Mouse (Mus musculus): ENCODE data around the gene Zranb1. TPM values are rescaled to one million over a fixed set of nuclear protein-coding genes. Genes with fewer than 3 reads are reported as not detected.

Zranb1 gene
- 9.6 and 10.0 TPM in 2 replicates for polyA plus RNA-seq (2015; fragmentation: Nextera tagmentation; extraction: Ambion mirVana)

DNA sequence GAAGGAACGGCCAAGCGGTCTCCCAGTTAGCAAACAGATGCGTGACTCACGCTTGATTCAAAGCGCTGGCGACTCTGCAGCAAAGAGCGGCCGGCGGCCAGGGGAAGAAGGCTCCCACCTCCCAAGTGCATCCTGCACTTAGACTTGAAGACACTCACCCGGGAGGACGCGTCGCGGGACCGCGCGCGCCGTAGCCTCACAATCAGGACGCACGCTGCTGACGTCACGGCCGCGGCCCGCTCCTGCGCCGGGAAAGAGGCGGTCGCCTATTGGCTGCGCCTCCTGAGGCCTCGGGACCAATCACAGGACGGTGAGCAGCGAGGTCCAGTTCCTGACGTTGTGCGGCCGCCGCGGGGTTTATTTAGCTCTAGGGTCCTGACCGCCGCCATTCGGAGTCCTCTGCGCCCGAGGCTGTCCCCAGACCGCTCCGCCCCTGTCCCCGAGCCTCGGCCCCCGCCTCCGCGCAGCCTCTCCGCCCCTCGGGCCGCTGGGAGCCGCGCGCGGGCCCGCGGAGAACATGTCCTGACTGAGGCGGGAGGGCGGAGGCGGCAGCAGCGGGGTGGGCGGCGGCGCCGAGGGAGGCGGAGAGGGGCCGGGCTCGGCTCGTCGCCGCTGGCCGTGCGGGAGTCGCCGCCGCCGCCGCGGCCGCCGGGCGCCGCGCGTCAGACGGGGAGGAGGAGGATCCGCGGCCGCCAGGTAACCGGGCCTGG, at the start of gene Zranb1:
Zranb1 (plus strand) TSS at position 293 of the 710 bp plus-strand sequence.
- H3K36me3 ChIP-seq (ENCODE audit: insufficient read depth, low read length): no peaks in the 10 kb centered on the region
- ATAC-seq (ENCODE audit: low FRiP score, low TSS enrichment): peak; percentile 100
- H3K27me3 ChIP-seq (ENCODE audit: insufficient read depth, low read length): no peaks in the 10 kb centered on the region
- peak within 1 kb of the TSS; percentile 95 for H3K9ac ChIP-seq (replicated peaks; ENCODE audit: low read length)
- H3K9me3 ChIP-seq (ENCODE audit: low read length): no peaks in the 10 kb centered on the region
- peak within 1 kb of the TSS; percentile 81 for H3K4me2 ChIP-seq (replicated peaks; ENCODE audit: low read depth, low read length)
- H3K4me3 ChIP-seq (ENCODE audit: low read length): peak within 1 kb of the TSS; percentile 89
- under 1% methylated on average over 58 of the region's 93 CpGs for WGBS
- peaks cover 10% of the 10 kb centered on the region for H3K4me1 ChIP-seq (ENCODE audit: insufficient read depth, low read length)
- peak within 1 kb of the TSS; percentile 93 for H3K27ac ChIP-seq (ENCODE audit: low read length)

DNA sequence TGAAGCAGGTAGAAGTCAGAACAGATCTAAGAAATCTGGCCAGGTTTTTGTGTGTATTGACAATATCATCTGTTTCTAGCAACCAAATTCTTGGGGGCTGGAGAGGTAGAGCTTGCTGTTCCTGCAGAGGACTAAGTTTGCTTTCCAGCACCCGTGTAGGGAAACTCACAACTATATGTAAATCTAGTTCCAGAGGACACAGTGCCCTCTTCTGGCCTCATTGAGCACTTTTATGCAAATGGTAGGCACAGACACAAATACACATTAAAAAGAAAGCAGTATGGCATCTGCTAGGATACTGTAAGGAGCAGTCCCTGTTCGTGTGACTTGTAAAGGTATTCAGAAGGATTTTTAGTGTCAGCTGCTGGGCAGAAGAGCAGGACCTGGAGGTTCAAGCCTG, 48.6 kb upstream of the Zranb1 start:
- H3K27ac ChIP-seq (ENCODE audit: low read length): no peak overlapping the region
- H3K36me3 ChIP-seq (ENCODE audit: insufficient read depth, low read length): peaks cover 55% of the 10 kb centered on the region
- ATAC-seq (ENCODE audit: low FRiP score, low TSS enrichment): no peak
- H3K4me2 ChIP-seq (replicated peaks; ENCODE audit: low read depth, low read length): no peak overlapping the region
- 72% methylated on average over 2 of the region's 2 CpGs for WGBS
- no peak overlapping the region for H3K9ac ChIP-seq (replicated peaks; ENCODE audit: low read length)
- H3K9me3 ChIP-seq (ENCODE audit: low read length): 0 out of 2 replicates have a peak, but pooled peaks cover 2% of the 10 kb centered on the region
- H3K27me3 ChIP-seq (ENCODE audit: insufficient read depth, low read length): no peaks in the 10 kb centered on the region
- peaks cover 10% of the 10 kb centered on the region for H3K4me1 ChIP-seq (ENCODE audit: insufficient read depth, low read length)
- H3K4me3 ChIP-seq (ENCODE audit: low read length): no peak overlapping the region

DNA sequence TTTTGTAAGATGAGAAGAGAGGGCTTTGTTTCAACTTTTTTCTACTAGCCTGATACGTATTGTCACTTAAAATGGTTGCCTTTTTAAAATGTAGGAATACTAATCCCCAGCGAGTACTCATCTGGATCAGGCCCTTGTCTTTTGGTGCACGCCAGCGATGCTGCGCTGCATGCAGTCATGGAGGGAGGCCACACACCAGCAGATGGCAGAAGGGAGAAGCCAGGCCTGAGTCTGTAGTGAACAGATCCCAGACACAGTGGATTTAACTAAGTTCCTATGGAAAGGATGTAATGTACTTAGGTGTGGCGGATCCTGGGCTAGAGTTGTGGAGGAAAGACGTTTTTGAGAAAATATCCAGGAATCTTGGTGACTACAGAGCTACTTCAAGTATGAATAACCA, 46.9 kb upstream of the Zranb1 start:
- Histone ChIP-seq H3K9ac (replicated peaks; ENCODE audit: low read length) (no peak overlapping the region), H3K36me3 (ENCODE audit: insufficient read depth, low read length) (peaks cover 43% of the 10 kb centered on the region), H3K27ac (ENCODE audit: low read length) (no peak overlapping the region), H3K9me3 (ENCODE audit: low read length) (0 out of 2 replicates have a peak, but pooled peaks cover 2% of the 10 kb centered on the region), H3K4me3 (ENCODE audit: low read length) (no peak overlapping the region), H3K4me1 (ENCODE audit: insufficient read depth, low read length) (peaks cover 10% of the 10 kb centered on the region), H3K4me2 (replicated peaks; ENCODE audit: low read depth, low read length) (no peak overlapping the region), H3K27me3 (ENCODE audit: insufficient read depth, low read length) (no peaks in the 10 kb centered on the region)
- 94% methylated on average over 7 of the region's 7 CpGs for WGBS
- no peak for ATAC-seq (ENCODE audit: low FRiP score, low TSS enrichment)

DNA sequence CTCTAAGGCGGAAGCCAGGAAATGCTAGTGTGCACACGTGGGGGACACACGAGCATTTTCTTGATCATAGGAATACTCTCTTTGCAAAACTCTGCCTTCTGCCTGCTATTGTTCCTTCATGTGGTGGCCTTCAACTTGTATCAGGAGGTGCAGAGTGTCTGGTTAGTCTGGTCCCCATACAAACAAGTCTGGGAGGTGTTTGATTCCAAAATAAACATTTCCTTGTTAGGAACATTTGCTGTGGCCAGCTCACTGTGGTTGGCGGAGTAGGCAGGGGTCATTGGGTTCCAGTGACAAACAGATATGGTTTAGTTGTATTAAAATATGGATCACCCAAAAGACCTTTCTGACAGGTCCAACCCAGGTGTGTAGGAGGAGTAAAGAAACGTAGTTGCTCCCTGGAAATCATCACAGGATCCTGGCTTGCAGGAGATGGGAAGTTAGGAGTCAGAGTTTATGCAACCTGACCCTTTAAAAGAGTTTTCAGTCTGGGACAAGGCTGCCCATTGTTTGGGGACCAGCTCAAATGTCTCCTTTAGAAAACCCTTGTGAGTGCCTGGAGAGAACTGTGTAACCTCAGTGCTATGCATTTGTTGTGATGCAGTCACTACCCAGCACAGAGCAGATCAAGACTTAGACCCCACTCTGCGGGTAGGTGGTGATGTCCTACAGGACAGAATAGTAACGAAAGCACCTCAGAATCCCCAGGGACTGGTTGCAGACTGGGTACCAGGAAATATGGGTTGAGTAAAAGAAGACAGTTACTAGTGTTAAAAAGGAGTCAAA, 43.7 kb upstream of the Zranb1 start:
- no peak overlapping the region for H3K4me3 ChIP-seq (ENCODE audit: low read length)
- peaks cover 20% of the 10 kb centered on the region for H3K36me3 ChIP-seq (ENCODE audit: insufficient read depth, low read length)
- H3K27ac ChIP-seq (ENCODE audit: low read length): peak overlapping the region; percentile 59
- H3K9ac ChIP-seq (replicated peaks; ENCODE audit: low read length): no peak overlapping the region
- H3K27me3 ChIP-seq (ENCODE audit: insufficient read depth, low read length): no peaks in the 10 kb centered on the region
- WGBS: 29% methylated on average over 7 of the region's 7 CpGs
- H3K4me1 ChIP-seq (ENCODE audit: insufficient read depth, low read length): peaks cover 10% of the 10 kb centered on the region
- H3K4me2 ChIP-seq (replicated peaks; ENCODE audit: low read depth, low read length): no peak overlapping the region
- H3K9me3 ChIP-seq (ENCODE audit: low read length): 0 out of 2 replicates have a peak, but pooled peaks cover 1% of the 10 kb centered on the region
- ATAC-seq (ENCODE audit: low FRiP score, low TSS enrichment): peak; percentile 63; the same call in 1 of the 2 replicates

DNA sequence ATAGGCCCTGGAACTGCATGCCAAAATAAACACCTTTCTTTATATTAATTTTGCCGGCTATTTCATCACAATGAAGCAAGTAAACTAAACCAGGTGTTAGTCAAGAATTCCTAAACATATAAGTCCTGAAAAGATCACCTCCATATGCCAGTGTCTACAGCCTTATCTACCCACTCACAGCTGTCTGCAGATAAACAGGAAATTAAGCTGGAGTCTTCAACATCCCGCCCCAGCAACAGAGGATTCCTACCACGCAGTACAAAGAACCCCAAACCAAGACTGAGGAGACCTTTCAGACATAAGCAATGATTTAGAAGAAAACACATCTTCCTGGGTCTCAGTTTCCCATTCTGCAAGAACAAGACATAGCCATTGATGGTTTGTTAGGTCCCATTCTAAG, 42.9 kb upstream of the Zranb1 start:
- WGBS: 70% methylated on average over 3 of the region's 3 CpGs
- Histone ChIP-seq H3K36me3 (ENCODE audit: insufficient read depth, low read length) (peaks cover 16% of the 10 kb centered on the region), H3K27me3 (ENCODE audit: insufficient read depth, low read length) (no peaks in the 10 kb centered on the region), H3K9me3 (ENCODE audit: low read length) (no peaks in the 10 kb centered on the region), H3K4me3 (ENCODE audit: low read length) (no peak overlapping the region), H3K27ac (ENCODE audit: low read length) (no peak overlapping the region), H3K4me1 (ENCODE audit: insufficient read depth, low read length) (peaks cover 10% of the 10 kb centered on the region), H3K9ac (replicated peaks; ENCODE audit: low read length) (no peak overlapping the region), H3K4me2 (replicated peaks; ENCODE audit: low read depth, low read length) (no peak overlapping the region)
- ATAC-seq (ENCODE audit: low FRiP score, low TSS enrichment): no peak

DNA sequence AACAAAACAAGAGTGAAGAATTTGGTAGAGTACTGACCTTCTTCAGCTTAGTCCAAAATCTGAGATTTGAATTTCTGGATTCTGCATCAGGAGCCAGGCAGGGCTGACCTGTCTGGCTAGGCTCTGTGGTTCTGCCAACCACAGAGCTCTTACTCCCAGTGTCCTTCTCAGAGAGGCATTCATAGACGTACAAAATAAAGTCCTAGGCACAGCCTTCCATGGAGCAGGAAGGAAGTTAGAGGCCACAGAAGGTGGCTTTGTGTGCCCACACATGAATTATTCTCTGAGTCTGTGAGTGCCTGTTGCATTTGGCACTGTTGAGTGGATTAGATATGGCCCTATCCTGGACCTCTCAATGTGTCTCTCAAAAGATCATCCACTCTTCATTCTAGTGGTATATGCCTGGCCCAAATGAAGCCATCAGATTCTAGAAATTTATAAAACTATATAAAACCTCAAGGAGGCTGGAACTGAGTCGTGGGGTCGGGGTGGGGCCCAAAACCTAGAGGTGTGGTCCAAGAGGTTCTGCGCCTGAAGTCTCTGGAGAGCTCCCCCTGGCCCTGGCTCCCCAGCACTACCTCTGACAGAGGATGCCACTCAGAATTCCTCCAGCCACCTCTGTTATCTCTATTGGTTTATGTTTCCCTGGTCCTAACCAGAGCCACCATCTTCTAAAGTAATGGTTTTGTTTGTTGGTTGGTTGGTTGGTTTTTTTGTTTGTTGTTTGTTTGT, 42.3 kb upstream of the Zranb1 start:
- 79% methylated on average over 4 of the region's 4 CpGs for WGBS
- H3K9ac ChIP-seq (replicated peaks; ENCODE audit: low read length): no peak overlapping the region
- H3K27me3 ChIP-seq (ENCODE audit: insufficient read depth, low read length): no peaks in the 10 kb centered on the region
- no peak overlapping the region for H3K27ac ChIP-seq (ENCODE audit: low read length)
- ATAC-seq (ENCODE audit: low FRiP score, low TSS enrichment): no peak
- H3K4me3 ChIP-seq (ENCODE audit: low read length): no peak overlapping the region
- peaks cover 10% of the 10 kb centered on the region; the same call in 1 of the 2 replicates for H3K36me3 ChIP-seq (ENCODE audit: insufficient read depth, low read length)
- peaks cover 10% of the 10 kb centered on the region for H3K4me1 ChIP-seq (ENCODE audit: insufficient read depth, low read length)
- H3K4me2 ChIP-seq (replicated peaks; ENCODE audit: low read depth, low read length): no peak overlapping the region
- no peaks in the 10 kb centered on the region for H3K9me3 ChIP-seq (ENCODE audit: low read length)

DNA sequence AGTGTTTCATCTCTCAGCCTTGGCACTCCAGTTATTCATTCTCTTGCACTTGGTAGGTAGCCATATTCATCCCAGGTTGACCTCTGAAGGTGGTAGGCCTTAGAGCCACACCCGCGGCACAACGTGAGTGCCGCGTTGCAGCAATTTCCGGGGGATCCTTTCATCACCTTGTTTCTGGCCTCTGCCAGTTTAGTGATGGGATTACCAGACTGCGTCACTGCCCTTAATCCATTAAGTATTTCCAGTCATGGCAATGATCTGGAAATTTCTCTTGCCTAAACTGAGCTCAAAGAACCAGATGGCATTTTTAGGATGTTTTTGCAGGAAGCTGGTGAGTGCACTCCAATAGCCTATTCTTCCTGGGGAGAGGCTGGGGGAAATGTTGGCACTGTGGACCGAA, 41.3 kb upstream of the Zranb1 start:
- H3K4me1 ChIP-seq (ENCODE audit: insufficient read depth, low read length): peaks cover 10% of the 10 kb centered on the region
- no peak overlapping the region for H3K27ac ChIP-seq (ENCODE audit: low read length)
- ATAC-seq (ENCODE audit: low FRiP score, low TSS enrichment): no peak
- no peak overlapping the region for H3K9ac ChIP-seq (replicated peaks; ENCODE audit: low read length)
- no peak overlapping the region for H3K4me2 ChIP-seq (replicated peaks; ENCODE audit: low read depth, low read length)
- no peaks in the 10 kb centered on the region for H3K9me3 ChIP-seq (ENCODE audit: low read length)
- no peak overlapping the region for H3K4me3 ChIP-seq (ENCODE audit: low read length)
- WGBS: 94% methylated on average over 8 of the region's 8 CpGs
- no peaks in the 10 kb centered on the region for H3K27me3 ChIP-seq (ENCODE audit: insufficient read depth, low read length)
- peaks cover under 1% of the 10 kb centered on the region; the same call in 1 of the 2 replicates for H3K36me3 ChIP-seq (ENCODE audit: insufficient read depth, low read length)

DNA sequence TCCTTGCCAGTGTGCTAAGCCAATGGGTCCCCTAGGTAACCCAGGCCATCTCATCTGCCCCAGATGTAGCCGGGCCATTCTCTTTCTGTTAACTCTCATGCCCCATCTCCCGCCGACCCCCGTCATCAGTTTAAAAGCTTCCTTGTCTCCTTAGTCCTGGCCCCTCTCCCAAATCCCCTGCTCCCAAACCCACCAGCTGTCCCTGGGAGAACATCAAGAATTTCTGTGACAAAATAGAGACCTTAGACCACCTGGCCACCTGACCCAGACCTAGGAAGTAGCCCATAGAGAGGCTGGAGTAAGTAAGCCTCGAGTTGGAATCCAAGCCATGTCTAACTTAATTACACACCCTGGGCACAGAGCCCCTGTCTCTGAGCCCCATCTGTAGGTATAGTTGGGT, 40.7 kb upstream of the Zranb1 start:
- Histone ChIP-seq H3K27ac (ENCODE audit: low read length) (no peak overlapping the region), H3K36me3 (ENCODE audit: insufficient read depth, low read length) (no peaks in the 10 kb centered on the region), H3K4me1 (ENCODE audit: insufficient read depth, low read length) (peaks cover 10% of the 10 kb centered on the region), H3K4me2 (replicated peaks; ENCODE audit: low read depth, low read length) (no peak overlapping the region), H3K9ac (replicated peaks; ENCODE audit: low read length) (no peak overlapping the region), H3K9me3 (ENCODE audit: low read length) (no peaks in the 10 kb centered on the region), H3K27me3 (ENCODE audit: insufficient read depth, low read length) (no peaks in the 10 kb centered on the region), H3K4me3 (ENCODE audit: low read length) (no peak overlapping the region)
- no peak for ATAC-seq (ENCODE audit: low FRiP score, low TSS enrichment)
- WGBS: 83% methylated on average over 5 of the region's 5 CpGs

DNA sequence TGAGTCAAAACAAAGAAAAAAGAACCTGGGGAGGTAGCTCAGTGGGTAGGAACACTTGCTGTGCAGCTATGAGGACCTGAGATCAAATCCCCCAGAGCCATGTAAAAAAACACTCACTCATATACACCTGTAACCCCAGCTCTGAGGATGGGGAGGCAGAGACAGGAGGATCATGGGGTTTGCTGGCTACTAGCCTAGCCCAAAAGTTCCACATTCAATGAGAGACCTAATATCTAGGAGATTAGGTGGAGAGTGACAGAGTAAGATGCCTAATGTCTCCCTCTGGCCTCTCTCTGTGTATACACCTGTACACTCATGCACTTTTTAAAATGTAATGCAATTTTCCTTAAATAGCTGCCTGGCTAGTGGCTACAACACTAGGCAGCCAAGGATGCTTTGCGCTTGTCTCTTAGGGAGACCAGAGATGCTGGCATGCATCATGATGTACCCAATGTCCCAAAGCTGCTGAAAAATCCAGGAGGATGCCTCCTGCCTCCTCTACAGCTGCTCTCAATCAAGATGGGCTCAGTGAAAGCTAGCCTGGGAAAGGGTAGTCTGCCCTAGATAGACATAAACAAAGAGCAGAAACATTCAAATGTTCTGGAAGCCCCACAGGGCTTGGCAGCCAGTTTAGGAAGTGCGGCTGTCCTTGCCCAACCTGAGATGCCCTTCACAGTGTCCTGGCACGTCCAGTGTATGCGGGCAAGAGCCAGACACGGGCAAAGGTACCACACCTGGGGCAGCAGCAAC, 39.2 kb upstream of the Zranb1 start:
- Histone ChIP-seq H3K4me3 (ENCODE audit: low read length) (no peak overlapping the region), H3K27me3 (ENCODE audit: insufficient read depth, low read length) (no peaks in the 10 kb centered on the region), H3K9ac (replicated peaks; ENCODE audit: low read length) (no peak overlapping the region), H3K36me3 (ENCODE audit: insufficient read depth, low read length) (no peaks in the 10 kb centered on the region), H3K27ac (ENCODE audit: low read length) (no peak overlapping the region), H3K9me3 (ENCODE audit: low read length) (no peaks in the 10 kb centered on the region), H3K4me2 (replicated peaks; ENCODE audit: low read depth, low read length) (no peak overlapping the region), H3K4me1 (ENCODE audit: insufficient read depth, low read length) (peaks cover 6% of the 10 kb centered on the region)
- WGBS: 76% methylated on average over 5 of the region's 5 CpGs
- ATAC-seq (ENCODE audit: low FRiP score, low TSS enrichment): no peak

All from kidney, embryonic 16.5 days (tissue).